Mouse (Mus musculus): ENCODE measurements at regions not wholly inside any gene's neighbourhood (a gene's known extent, or its start where the extent isn't known, plus 50 kb on each side); places are given as distances from the start of the nearest gene placed in this dataset.

DNA sequence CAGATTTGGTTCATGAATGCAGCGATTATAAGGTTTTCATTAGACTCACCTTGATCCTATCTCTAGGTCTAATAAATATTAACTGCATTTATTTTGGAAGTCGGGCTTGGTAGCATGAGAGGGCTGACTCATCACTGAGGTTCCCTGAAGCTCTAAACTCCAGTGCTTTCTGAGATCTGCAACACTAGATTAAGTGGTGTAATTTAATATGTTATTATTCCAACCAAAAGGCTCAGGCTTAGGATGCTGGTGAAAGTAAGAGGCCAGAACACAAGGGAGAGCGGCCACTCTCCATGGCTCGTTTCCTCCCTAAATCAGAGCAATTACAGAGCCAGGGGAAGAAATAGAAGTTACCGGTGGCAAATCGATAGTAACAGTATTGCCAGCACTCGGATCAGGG lies 159.4 kb upstream of the Map3k1 start:
- DNase-seq, result no peak
- intact Hi-C loops (cut with DNase I), result no loop called here

DNA sequence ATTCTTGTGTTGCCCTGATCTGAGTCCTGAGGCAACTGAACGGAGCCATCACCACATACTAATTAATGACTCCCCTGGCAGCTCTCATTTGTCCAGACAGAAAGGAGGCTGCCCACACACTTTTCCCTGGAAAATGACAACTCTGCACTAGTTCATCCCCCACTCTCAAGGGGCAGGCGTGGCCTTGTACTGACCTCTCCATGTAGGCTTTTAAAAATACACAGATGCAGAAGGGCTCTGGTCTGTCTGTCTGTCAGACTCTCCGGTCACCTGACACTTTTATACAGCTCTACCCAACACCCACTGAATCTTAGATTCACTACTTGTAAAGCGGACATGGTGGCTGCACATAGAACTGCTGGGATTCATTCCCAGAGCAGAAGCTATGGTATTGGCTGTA lies 165.5 kb upstream of the Map3k1 start:
- intact Hi-C loops (cut with DNase I), result no loop called here
- DNase-seq, result no peak

DNA sequence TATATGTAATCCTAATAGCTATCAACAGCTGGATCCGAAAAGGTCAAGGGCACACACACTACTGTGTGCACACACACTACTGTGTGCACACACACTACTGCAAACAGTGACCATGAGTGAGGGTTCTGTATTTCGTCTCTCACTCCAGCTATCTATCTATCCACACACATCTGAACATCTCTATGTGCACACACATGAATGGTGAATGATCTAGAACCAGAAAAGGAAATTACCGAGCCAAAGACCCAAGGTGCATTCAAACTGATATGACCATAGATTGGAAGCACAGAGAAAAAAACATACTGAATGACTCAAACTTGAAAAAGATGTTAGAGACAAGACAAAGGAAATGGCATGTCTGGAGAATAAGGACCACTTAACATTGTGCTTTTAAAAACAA lies 166.8 kb upstream of the Map3k1 start:
- DNase-seq, result no peak
- intact Hi-C loops (cut with DNase I), result no loop called here

DNA sequence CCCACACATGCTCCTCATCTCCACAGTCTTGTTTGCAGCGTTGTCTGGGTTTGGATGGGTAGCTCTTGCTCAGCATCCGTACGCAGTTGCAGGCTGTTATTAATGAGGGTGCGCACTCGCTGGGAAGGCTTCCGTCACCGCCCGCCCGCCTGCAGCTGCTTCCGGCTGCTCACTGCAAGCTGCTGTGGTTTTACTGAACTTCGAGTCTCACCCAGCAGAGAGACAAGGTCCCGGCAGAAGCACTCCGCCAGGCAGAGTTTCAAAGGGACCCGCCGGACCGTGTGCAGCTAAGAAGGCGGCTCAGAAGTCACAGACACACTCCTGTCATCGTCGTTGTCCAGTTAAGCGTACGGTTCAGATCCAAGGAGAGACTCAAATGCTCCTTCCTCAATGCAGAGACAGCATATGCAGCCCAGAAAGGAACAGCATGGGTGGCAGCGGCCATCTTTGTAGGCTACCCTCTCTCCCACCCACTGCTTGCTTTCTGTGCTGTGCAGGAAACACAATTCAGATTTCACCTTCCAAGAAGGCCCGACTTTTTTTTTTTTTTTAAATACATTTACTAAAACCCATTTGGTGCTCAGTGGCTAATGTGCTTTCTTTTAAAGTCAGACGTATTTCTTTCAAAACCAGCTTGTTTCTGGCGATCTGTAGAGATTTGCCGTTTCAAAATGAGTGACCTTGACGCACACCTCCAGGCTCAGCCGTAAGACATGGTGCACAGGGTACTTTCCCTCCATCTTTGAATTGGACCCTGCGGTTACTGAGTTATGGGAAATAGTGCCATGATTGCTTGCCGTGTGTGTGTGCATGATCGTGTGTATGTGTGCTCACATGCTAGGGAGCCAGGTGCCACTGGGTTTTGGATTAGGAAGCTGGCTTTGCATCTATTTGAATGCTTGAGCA lies 169.2 kb upstream of the Map3k1 start:
- intact Hi-C loops (cut with DNase I), result no loop called here
- no peak for DNase-seq

DNA sequence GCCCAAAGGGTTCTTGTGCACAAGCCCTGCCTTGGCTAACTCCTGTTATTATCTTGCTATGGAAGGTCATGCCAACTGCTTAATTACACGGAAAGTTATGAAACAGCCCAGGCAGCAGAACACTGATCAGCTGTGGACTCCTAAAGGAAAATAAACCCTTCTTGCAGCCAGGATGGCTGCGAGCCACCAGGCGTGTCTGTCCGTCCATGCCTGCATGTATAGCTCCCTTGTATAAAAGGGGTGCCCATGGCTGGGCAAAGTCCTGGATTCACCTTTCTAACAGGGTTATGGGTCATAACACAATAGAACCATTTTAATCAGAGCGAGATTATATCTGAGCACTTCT lies 169.9 kb upstream of the Map3k1 start:
- DNase-seq, result no peak
- intact Hi-C loops (cut with DNase I), result no loop called here

DNA sequence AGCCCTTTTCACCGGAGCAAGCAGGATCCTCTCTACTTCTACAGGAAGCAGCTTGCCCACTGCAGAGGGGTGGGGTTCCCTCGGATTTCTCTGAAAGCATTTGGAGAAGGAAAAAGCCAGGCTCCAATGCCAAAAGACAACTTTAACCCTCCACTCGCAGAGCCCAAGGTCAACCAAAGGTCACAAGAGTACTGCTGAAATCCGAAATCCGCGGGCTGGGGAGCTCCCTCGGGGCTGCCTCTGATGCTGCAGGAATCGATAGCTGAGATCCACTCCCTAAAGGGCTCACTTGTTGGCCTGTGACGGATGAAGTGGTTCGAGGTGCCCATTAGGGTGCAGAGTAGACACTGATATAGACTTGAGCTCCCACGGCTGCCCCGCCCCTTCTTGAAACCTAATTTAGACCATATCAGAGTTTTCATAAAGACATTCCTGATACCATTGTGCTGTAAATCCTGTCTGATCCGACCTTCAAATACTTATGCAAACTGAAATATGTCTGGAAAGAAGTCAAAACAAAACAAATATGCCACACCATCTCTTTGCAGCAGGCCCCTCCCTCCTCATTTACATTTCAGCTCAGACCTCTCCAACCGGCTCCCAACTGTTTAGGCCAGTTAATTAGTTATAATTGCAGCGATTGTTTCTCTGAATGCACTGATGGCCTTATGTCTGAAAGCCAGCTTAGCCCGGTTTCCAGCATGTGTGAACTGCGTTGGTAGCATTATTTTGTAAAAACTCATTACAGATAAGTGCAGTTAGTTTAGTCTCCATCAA lies 170.8 kb upstream of the Map3k1 start:
- DNase-seq, result peak in 1 of 2 experiments; percentile 8
- intact Hi-C loops (cut with DNase I), result no loop called here

DNA sequence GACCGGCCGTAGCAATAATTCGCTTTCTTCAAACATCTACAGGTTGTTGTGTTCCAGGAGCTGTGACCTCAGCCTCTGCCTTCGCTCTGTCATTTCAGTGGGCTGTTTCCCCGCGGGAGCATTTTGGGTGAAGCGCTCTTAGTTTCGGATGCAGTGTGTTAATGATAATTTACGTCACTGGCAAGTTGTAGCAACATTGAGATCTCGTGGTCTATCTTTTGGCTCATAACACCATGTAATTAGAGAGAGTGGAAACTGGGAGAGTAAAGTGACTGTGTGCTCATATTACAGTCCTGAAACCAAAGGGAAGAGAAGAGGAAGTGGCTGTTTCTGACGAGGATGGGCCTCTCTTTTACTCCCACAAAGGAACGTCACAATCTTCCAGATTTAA lies 171.4 kb upstream of the Map3k1 start:
- intact Hi-C loops (cut with DNase I), result no loop called here
- no peak for DNase-seq

DNA sequence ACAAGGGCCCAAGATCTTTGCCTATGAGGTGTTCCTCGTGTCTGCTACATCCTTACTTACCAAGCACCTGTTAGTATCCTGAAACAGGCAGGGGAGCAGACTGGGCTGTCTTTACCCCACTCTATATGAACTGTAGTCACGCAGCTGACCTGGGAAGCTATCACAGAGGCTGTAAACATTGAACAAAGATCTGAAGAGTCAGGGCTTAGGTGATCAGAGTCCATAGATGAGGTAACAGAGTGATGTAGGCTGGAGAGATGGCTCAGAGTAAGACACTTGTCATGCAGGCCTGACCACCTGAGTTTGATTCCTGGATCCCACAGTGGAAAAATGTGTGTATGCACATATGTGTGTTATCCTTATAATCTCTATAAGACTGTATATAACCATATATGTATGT lies 172.3 kb upstream of the Map3k1 start:
- intact Hi-C loops (cut with DNase I), result no loop called here
- DNase-seq, result no peak

DNA sequence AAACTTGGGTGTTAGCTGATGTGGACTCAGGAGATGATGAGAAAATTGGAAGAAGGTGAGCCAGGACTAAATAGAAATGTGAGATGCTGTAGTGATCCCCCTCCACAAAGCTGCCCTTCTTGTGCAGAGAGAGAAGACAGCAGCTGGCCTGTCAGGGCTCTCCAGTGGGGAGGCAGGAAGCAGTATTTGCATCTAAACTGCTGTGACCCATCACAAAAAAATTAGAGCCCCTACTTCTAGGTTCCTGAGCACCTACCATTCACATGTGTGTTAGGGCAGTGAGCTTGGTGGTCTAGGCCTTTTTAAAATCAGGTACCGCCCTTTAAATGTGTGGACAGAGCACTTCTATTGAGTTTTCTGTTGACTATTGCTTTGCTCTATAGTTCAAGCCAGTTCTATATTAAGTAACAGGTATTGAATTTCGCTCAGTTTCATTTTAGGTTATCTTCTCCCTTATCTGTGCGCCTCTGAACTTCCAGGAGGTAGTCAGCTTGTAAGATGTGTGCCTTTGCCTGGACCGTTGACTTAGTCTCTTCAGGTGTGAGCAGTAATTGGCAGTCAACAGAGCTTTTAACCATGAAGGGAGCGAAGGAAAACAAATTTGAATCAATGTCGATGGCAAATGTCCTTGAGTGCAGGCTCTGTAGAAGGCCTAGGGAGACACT lies 174.1 kb upstream of the Map3k1 start:
- intact Hi-C loops (cut with DNase I), result no loop called here
- DNase-seq, result no peak

DNA sequence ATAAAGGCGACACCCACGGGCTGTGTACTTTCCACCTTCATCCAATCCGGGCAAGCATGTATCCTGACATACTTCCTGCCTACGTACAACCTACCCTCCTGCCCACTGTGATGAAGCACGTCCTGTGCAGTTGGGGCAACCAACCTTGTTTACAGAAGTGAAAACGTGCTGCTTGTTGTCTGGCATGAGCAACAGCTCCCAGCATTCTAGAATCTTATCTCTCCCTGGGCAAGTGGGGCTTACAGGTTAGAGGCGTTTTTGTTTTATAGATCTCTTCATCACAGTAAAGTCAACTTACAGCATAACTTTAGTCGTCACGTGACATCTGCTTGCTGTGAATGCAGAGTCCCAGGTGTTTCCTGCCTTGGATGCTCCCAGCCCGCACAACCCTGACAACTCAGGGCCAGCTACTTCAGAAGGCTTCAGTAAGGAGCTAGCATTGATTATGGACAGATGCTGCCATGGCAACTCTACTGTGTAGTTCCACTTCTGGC lies 175.3 kb upstream of the Map3k1 start:
- intact Hi-C loops (cut with DNase I), result no loop called here

DNA sequence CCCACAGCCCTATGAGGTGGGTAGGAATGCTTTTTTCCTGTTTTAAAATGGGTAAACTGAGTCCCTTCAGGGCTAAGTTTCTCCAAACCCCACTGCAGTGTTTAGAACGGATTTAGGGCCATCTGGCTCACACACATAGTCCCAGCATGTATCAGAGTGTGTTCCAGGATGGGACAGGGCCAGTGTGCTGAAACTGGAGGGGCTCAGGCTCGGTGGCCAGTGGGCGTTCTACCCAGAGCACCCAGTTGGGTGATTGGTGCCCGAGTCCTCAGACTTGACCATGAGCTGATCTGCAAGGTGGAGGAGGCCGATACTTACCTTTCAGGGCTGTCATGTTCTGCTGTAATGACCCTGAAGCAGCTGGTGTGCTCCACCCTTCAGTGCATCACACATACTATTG lies 176.6 kb upstream of the Map3k1 start:
- intact Hi-C loops (cut with DNase I), result no loop called here
- no peak for DNase-seq

More for the DNA sequence above, 175.3 kb upstream of the Map3k1 start:
- DNase-seq, result no peak

DNA sequence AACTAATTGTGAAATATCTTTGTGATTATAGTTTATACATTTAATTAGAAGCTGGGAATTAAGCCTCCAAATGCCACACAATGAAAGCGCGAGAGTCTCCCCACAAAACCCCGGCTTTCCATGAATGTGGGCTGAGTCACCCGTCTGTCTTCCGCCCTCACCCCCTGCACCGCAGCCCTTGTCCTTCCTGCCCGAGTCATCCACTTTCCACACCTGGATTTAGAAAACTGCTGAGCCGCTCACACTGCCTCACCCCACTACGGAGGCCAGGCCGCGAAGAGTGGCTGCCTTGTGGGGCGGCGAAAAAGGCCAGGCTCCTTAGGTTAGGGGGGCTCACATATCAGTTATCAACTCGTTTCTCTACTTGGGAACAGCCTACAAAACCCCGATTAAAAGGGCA lies 177.9 kb upstream of the Map3k1 start:
- DNase-seq, result no peak
- intact Hi-C loops (cut with DNase I), result no loop called here

DNA sequence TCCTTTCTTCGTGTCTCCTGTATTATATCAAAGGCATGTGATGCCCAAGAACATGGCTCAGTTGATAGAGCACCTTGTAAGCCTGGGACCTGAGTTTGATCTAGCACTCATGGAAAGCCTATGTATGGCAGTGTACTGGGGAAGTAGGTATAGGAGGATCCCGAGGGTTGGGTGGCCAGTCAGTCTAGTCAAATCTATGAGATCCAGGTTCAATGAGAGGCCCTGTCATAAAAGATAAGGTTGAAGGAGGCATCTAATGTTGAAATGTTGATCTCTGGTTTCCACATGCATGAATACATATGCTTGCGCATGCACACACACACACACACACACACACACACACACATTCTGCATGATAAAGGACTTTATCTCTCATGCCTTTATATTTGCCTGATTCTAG lies 178.6 kb upstream of the Map3k1 start:
- DNase-seq, result no peak
- intact Hi-C loops (cut with DNase I), result no loop called here

DNA sequence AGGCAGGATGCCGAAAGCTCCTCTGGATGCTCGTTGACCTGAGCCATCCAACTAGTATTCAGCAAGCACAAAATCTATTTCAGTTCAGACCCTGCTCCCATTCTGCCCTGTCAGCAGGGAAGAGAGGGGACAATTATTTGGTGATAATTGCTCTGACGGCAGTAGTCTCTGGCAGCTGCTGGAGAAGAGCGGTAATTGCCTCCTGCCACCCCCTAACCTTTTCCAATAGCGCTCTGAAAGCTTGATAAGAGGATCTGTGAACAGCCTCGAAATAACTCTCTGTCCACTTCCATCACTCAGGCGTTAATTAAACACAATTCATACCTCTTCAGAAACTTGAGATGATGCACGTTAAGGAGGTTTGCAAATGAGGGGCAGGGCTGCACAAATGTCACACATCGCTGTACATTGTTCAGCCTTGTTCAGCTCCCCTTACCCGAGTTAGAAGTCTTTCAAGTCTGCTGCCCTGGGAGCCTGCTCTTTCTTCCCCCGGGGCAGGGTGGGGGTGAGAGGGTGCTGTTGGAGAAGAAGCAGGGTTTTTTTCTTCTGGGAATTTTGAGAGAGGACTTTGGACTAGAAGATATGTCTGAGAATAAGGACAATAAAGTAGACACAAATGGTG lies 182.2 kb upstream of the Map3k1 start:
- intact Hi-C loops (cut with DNase I), result no loop called here
- DNase-seq, result no peak

DNA sequence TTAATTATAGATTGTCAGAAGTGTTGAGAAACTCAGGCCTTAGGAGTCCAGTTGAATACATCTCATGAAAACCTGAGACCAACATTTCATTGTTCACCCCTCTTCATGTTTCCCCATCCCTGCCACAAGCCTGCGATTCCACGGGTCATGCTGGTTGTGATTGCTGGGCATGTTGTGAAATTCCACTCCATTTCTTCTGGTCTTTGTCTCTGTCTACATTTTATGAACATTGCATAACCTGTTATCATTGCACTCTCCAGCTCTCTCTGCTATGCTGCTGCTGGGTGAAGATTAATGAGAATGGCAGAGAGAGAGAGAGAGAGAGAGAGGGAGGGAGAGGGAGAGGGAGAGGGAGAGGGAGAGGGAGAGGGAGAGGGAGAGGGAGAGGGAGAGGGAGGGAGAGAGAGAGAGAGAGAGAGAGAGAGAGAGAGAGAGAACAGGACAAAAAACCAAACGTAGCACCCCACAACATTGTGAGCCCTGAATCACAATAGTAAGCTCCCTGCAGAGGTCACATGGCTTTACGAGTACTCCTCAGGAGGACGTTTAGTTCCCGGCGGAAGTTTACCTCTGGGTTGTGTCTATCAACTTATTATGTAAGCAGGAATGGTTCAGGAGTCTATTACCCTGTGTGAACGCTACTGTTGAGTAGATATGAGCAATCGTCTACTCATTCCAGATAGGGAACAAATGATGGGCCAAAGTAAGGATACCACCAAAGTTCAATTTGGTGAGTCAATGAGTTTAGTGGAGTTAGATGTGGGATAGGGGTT lies 183.5 kb upstream of the Map3k1 start:
- intact Hi-C loops (cut with DNase I), result no loop called here
- DNase-seq, result no peak

DNA sequence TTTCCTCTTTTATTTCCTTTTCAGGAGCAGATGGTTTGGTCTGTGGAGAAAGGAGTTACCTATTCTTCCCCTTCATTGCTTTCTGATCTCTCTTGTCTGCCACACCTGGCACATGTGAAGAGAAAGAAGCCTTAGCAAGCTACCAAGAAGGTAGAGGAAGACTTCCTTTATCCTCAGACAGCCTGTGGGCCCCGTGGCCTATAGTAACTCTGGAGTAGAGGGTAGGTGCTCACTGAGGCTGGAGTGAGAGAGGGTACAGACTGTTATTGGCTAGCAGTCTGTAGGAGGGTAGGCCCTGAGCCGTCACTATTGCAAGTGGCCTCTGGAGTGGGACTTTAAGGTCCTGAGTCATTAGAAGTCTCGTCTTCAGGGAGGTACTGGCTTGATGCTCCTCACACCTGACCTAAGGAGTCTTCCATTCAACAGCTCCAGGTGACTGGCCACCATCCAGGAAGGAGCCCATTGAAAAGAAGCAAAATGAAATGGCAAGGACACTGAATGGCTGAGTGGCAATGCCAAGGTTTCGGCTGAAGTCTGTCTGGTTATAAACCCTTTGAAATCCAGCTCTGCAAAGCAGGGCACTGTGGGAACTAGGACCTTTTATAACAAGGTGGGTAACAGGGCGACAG lies 186.2 kb upstream of the Map3k1 start:
- intact Hi-C loops (cut with DNase I), result no loop called here
- DNase-seq, result no peak

DNA sequence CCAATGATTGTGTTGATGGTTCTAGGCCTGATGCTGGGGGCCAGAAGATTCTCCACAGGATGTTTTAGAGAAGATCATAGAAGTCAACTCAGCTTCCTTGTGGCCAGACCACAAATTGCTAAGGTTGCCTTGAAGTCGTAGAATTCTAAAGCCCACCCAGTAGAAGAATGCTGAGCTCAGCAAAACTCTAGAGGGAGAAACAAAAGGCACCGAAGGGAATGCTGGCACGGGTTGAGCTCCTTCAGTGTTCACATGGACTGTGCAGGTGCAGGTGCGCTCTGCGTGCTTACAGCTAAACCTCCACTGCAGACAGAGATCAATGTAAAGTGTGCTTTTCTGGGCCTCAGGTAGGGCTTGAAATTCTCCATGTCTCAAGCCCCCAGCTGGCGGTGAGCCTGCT lies 186.9 kb upstream of the Map3k1 start:
- DNase-seq, result no peak
- intact Hi-C loops (cut with DNase I), result no loop called here

DNA sequence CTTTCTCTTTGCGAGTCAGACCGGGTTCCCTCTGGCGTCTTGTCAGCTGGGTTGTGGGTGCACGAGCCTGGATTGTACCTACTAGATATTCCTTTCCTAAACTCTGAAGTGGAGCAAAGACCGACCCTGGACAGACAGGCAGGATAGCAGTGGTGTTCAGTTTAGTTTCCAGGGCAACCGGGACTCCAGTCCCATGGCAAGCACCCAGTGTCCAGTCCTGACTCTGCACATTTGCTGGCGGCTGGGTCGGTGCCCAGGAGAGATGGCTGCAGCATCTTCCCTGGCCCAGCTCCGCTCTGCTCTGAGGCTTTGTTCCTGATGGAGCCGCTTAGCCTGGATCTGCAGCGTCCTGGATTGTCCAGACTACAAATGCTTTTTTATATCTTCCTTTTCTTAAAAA lies 188.1 kb upstream of the Map3k1 start:
- intact Hi-C loops (cut with DNase I), result no loop called here
- peak; percentile 70 to 77 for DNase-seq
